Mouse (Mus musculus) gastrocnemius, adult 2 months (tissue): ENCODE measurements around the gene Papss1. TPM values are rescaled to one million over a fixed set of nuclear protein-coding genes. Genes with fewer than 3 reads are reported as not detected.

Source experiments
- DNase-seq: peaks from one replicate; pipeline ENCODE4 v3.0.0; 2022
- H3K27ac ChIP-seq: fragments of 200-600 bp; 2 replicates; pipeline ENCODE4 v1.8.1; 2022; ENCODE audit warnings: mild to moderate bottlenecking
- H3K4me3 ChIP-seq: fragments of 200-600 bp; 2 replicates; pipeline ENCODE4 v1.8.1; 2022; ENCODE audit warnings: mild to moderate bottlenecking, moderate library complexity
- CTCF ChIP-seq: fragments of 200-600 bp; IDR thresholded peaks from 2 replicates; pipeline ENCODE4 v1.8.1; 2022; ENCODE audit warnings: antibody characterized with exemption, mild to moderate bottlenecking, moderate library complexity
- intact Hi-C: fragments of 180-260 bp; cut with DNase I; formaldehyde crosslinking; loops from one replicate; pipeline ENCODE4 v1.15.1; 2025
- total RNA-seq, 2 experiments: library from RNA; stranded (reverse); gene quantifications; 2 replicates each; pipeline ENCODE4 v1.2.3; 2021

Gene Papss1
- total RNA-seq, 2 experiments from 2014 or later: 4.1 to 5.6 TPM

- no peak overlapping the region for H3K27ac ChIP-seq
- DNase-seq: no peak
- no peak for TF ChIP-seq CTCF
- intact Hi-C loops: no loop called here
- no peak overlapping the region for H3K4me3 ChIP-seq
Observed at GRCm38 (mm10) chr3:131660126-131660525, 95.6 kb downstream of the Papss1 start.

- intact Hi-C loops: no loop called here
- Histone ChIP-seq H3K4me3 (no peak overlapping the region), H3K27ac (no peak overlapping the region)
- DNase-seq: no peak
- no peak for TF ChIP-seq CTCF
Observed at GRCm38 (mm10) chr3:131660629-131661028, 96.1 kb downstream of the Papss1 start.

DNA sequence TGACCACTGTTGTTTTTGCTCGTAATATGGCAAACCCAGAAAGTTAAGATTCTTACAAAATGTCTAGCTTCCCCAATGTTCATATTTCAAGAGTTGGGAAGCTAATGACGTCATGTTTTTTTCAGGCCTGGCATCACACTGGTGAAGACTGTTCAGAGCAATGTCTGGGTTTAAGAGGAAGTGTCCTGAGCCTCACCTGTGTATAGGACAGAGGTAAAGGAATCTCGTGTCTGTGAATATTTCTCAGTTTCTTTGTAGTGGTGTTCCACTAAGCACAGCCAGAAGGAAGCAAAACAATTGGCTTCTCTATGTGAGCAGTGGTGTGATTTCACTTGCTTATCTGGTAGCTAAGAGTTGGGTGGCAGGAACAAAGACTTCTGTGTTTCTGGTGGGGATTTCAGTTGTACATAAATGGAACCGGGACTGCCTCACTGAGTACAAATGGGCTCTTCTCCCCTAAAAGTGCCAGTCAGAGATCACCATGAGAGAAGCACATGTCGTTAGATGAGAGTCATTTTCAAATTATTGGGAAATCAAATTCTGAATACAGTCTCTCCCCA, 98.1 kb downstream of the Papss1 start:
- TF ChIP-seq CTCF: no peak
- Histone ChIP-seq H3K4me3 (no peak overlapping the region), H3K27ac (no peak overlapping the region)
- DNase-seq: no peak
- intact Hi-C loops: no loop called here

- Histone ChIP-seq H3K4me3 (no peak overlapping the region), H3K27ac (no peak overlapping the region)
- intact Hi-C loops: no loop called here
- DNase-seq: no peak
- no peak for TF ChIP-seq CTCF
Observed at GRCm38 (mm10) chr3:131669910-131670309, 105.3 kb downstream of the Papss1 start.

- no peak for TF ChIP-seq CTCF
- DNase-seq: no peak
- intact Hi-C loops: no loop called here
Observed at GRCm38 (mm10) chr3:131686106-131686505, 121.5 kb downstream of the Papss1 start.

GRCm38 (mm10) chr3:131689949-131690348, 125.4 kb downstream of the Papss1 start:
- TF ChIP-seq CTCF: no peak
- no peak overlapping the region for H3K4me3 ChIP-seq
- H3K27ac ChIP-seq: no peak overlapping the region
- no peak for DNase-seq
- intact Hi-C loops: no loop called here

More at GRCm38 (mm10) chr3:131686106-131686505, 121.5 kb downstream of the Papss1 start:
- no peak overlapping the region for H3K27ac ChIP-seq
- H3K4me3 ChIP-seq: no peak overlapping the region

GRCm38 (mm10) chr3:131690543-131690942, 126.0 kb downstream of the Papss1 start:
- no peak overlapping the region for H3K27ac ChIP-seq
- DNase-seq: no peak
- TF ChIP-seq CTCF: no peak
- intact Hi-C loops: no loop called here
- no peak overlapping the region for H3K4me3 ChIP-seq

DNA sequence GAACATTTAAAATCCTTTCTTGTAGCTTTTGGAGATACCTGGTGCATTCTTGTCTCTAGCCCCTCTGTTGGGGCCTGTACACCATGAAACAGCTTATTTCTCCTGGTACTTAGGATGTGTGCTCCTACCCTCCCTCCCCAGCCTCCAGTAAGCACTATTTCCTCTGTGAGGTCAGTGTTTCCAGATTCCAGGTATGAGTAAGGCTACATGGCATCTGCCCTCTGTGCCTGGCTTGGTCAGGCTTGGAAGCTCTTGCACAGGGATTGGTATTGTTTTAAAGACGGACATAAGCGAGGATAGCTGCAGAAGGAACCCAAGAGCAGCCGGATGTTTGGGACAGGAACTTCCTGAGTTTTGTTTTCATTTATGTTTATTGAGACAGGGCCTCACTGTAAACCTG, 126.6 kb downstream of the Papss1 start:
- H3K4me3 ChIP-seq: no peak overlapping the region
- TF ChIP-seq CTCF: no peak
- no peak for DNase-seq
- intact Hi-C loops: no loop called here
- H3K27ac ChIP-seq: no peak overlapping the region

Other genes with a start within 250 kb of the Papss1 start
- gene Sgms2, start 73.4 kb upstream of the Papss1 start, total RNA-seq: 1 to 10 TPM; 1.7 to 2.4 TPM